Comparison of ENCODE assay signal across 8 mouse cellular contexts in genomic region chrX:99130059-99130458, GRCm38 (mm10). TPM values are rescaled to one million over a fixed set of nuclear protein-coding genes. Genes with fewer than 3 reads are reported as not detected.
DNase-seq lines count a peak whose midpoint lies in the region; ATAC-seq and TF ChIP-seq lines count a peak whose summit lies in the region.

No protein-coding gene starts in this region.

- DNase-seq in hindbrain, embryonic 10.5 days (ENCODE audit: low spot score) = peak; percentile 59
- peak; percentile 62 for DNase-seq in brain, embryonic 14.5 days (ENCODE audit: low read depth)
- DNase-seq in layer of hippocampus, postnatal 10 days (ENCODE audit: low spot score in 2 of 2) = peak; percentile 74 to 79
- DNase-seq in midbrain, embryonic 11.5 days (ENCODE audit: low spot score, missing footprints) = peak; percentile 97
- DNase-seq in stomach, postnatal 0 days (ENCODE audit: low spot score) = peak; percentile 55

- H3K27ac ChIP-seq in hindbrain, embryonic 10.5 days = no peak overlapping the region
- H3K27ac ChIP-seq in hindbrain, embryonic 13.5 days = no peak overlapping the region
- no peak overlapping the region for H3K27ac ChIP-seq in midbrain, embryonic 11.5 days (ENCODE audit: low read depth, low read length)
- H3K27ac ChIP-seq in stomach, postnatal 0 days (replicated peaks) = no peak overlapping the region

- no peak overlapping the region for H3K4me3 ChIP-seq in hindbrain, embryonic 10.5 days
- H3K4me3 ChIP-seq in hindbrain, embryonic 13.5 days = no peak overlapping the region
- H3K4me3 ChIP-seq in midbrain, embryonic 11.5 days (ENCODE audit: low read depth, low read length) = no peak overlapping the region
- no peak overlapping the region for H3K4me3 ChIP-seq in stomach, postnatal 0 days (ENCODE audit: low read depth, low read length)

- no peaks in the 10 kb centered on the region for H3K9me3 ChIP-seq in hindbrain, embryonic 10.5 days
- no peaks in the 10 kb centered on the region for H3K9me3 ChIP-seq in hindbrain, embryonic 13.5 days
- H3K9me3 ChIP-seq in midbrain, embryonic 11.5 days (ENCODE audit: control insufficient read depth, low read length) = no peaks in the 10 kb centered on the region
- H3K9me3 ChIP-seq in stomach, postnatal 0 days (ENCODE audit: control insufficient read depth, low read length) = no peaks in the 10 kb centered on the region

- H3K36me3 ChIP-seq in hindbrain, embryonic 10.5 days = no peaks in the 10 kb centered on the region
- no peaks in the 10 kb centered on the region for H3K36me3 ChIP-seq in hindbrain, embryonic 13.5 days
- no peaks in the 10 kb centered on the region for H3K36me3 ChIP-seq in midbrain, embryonic 11.5 days (ENCODE audit: control insufficient read depth, insufficient read depth, low read length)
- no peaks in the 10 kb centered on the region for H3K36me3 ChIP-seq in stomach, postnatal 0 days (ENCODE audit: control insufficient read depth, insufficient read depth, low read length)

- H3K9ac ChIP-seq in hindbrain, embryonic 13.5 days = no peak overlapping the region
- H3K9ac ChIP-seq in midbrain, embryonic 11.5 days (ENCODE audit: low read length) = no peak overlapping the region
- no peak overlapping the region for H3K9ac ChIP-seq in stomach, postnatal 0 days (ENCODE audit: low read length)

- no peak overlapping the region for H3K4me2 ChIP-seq in hindbrain, embryonic 13.5 days
- no peak overlapping the region for H3K4me2 ChIP-seq in midbrain, embryonic 11.5 days
- H3K4me2 ChIP-seq in stomach, postnatal 0 days (replicated peaks; ENCODE audit: low read depth) = no peak overlapping the region

- H3K27me3 ChIP-seq in hindbrain, embryonic 10.5 days (ENCODE audit: insufficient read depth, poor library complexity, severe bottlenecking) = peaks cover 75% of the 10 kb centered on the region
- peaks cover 43% of the 10 kb centered on the region for H3K27me3 ChIP-seq in hindbrain, embryonic 13.5 days
- peaks cover 7% of the 10 kb centered on the region; the same call in 1 of the 2 replicates for H3K27me3 ChIP-seq in midbrain, embryonic 11.5 days (ENCODE audit: control insufficient read depth, insufficient read depth, low read length)
- H3K27me3 ChIP-seq in stomach, postnatal 0 days (ENCODE audit: control insufficient read depth, insufficient read depth, low read length) = no peaks in the 10 kb centered on the region

- WGBS in hindbrain, embryonic 10.5 days = 34% methylated on average over 3 of the region's 3 CpGs
- whole genome bisulfite sequencing in hindbrain, embryonic 13.5 days = 23% methylated on average over 3 of the region's 3 CpGs
- WGBS in midbrain, embryonic 11.5 days = 33% methylated on average over 3 of the region's 3 CpGs
- WGBS in stomach, postnatal 0 days = 25% methylated on average over 3 of the region's 3 CpGs

- TF ChIP-seq POLR2A in brain, embryonic 14.5 days (IDR thresholded peaks at IDR 0.05; ENCODE audit: borderline replicate concordance, extremely low read depth, insufficient read depth, insufficient read length, poor library complexity, severe bottlenecking) = no peak

- no peak for TF ChIP-seq EP300 in stomach, postnatal 0 days (optimal IDR thresholded peaks at IDR 0.05)

- peak; percentile 76 for TF ChIP-seq CTCF in brain, embryonic 14.5 days (IDR thresholded peaks at IDR 0.05; ENCODE audit: borderline replicate concordance, extremely low read depth, insufficient read depth, insufficient read length)
- peak; percentile 84 for TF ChIP-seq CTCF in stomach, postnatal 0 days (IDR thresholded peaks at IDR 0.05; ENCODE audit: low read depth)

- ATAC-seq in hindbrain, embryonic 13.5 days (ENCODE audit: low FRiP score) = no peak
- ATAC-seq in CD4-positive, CD25-positive, alpha-beta regulatory T cell, adult 4 months = peak; percentile 65
- peak; percentile 55 for ATAC-seq in frontal cortex, adult (ENCODE audit: low TSS enrichment)
- peak; percentile 20; the same call in 1 of the 2 replicates for ATAC-seq in midbrain, embryonic 11.5 days (ENCODE audit: low FRiP score)
- no peak for ATAC-seq in stomach, postnatal 0 days (ENCODE audit: low FRiP score, low TSS enrichment)

- peaks cover 1% of the 10 kb centered on the region; the same call in 1 of the 2 replicates for H3K4me1 ChIP-seq in hindbrain, embryonic 10.5 days (replicated peaks)
- H3K4me1 ChIP-seq in hindbrain, embryonic 13.5 days (replicated peaks) = 0 out of 2 replicates have a peak, but pooled peaks cover under 1% of the 10 kb centered on the region
- no peaks in the 10 kb centered on the region for H3K4me1 ChIP-seq in midbrain, embryonic 11.5 days (ENCODE audit: control insufficient read depth, insufficient read depth, low read length)
- H3K4me1 ChIP-seq in stomach, postnatal 0 days (replicated peaks; ENCODE audit: control insufficient read depth, insufficient read depth) = no peaks in the 10 kb centered on the region

RNA-seq across cellular contexts. Expression of gene Efnb1, which starts 5.9 kb away (rescaled TPM):
- 48.9 and 52.6 TPM in 2 replicates for polyA plus RNA-seq in hindbrain, embryonic 10.5 days (2016; fragmentation: Nextera tagmentation; extraction: Ambion mirVana)
- 26.6 and 33.0 TPM in 2 replicates for polyA plus RNA-seq in hindbrain, embryonic 13.5 days (2015; fragmentation: Nextera tagmentation; extraction: Ambion mirVana)
- polyA plus RNA-seq in CD4-positive, CD25-positive, alpha-beta regulatory T cell, adult 4 months (2017; shearing (Covaris generic)) = under 1 TPM; 0.18 to 0.32 TPM
- polyA plus RNA-seq in brain, embryonic 14.5 days (2012; rRNA removed) = 53.3 and 75.7 TPM in 2 replicates
- total RNA-seq in layer of hippocampus, postnatal 10 days (2021) = 10 to 100 TPM; 11.1 to 13.8 TPM
- 34.7 and 38.3 TPM in 2 replicates for polyA plus RNA-seq in midbrain, embryonic 11.5 days (2014; fragmentation: Nextera tagmentation; extraction: Ambion mirVana)
- polyA plus RNA-seq in stomach, postnatal 0 days (2015; fragmentation: Nextera tagmentation; extraction: Ambion mirVana) = 18.3 and 19.3 TPM in 2 replicates

Comparison
In these comparisons a context has a peak if more than half of its experiments do, and no peak if none do; other contexts are left out.
1. ATAC-seq: peak in CD4-positive, CD25-positive, alpha-beta regulatory T cell, adult 4 months (single experiment), frontal cortex, adult (single experiment) and midbrain, embryonic 11.5 days (single experiment); none in hindbrain, embryonic 13.5 days (single experiment) and stomach, postnatal 0 days (single experiment).
2. RNA of gene Efnb1, which starts 5.9 kb away (polyA plus RNA-seq): 53.3 to 75.7 TPM in brain, embryonic 14.5 days, 48.9 to 52.6 TPM in hindbrain, embryonic 10.5 days, 34.7 to 38.3 TPM in midbrain, embryonic 11.5 days, 26.6 to 33.0 TPM in hindbrain, embryonic 13.5 days and 18.3 to 19.3 TPM in stomach, postnatal 0 days; 0.18 to 0.32 TPM in CD4-positive, CD25-positive, alpha-beta regulatory T cell, adult 4 months; every median in the first group is over 10 times any median in the second.
3. Peak in every context shown above with its lines, with median percentiles within 50 percentile points of each other: DNase-seq.